Mouse (Mus musculus): Measurements from ENCODE around the gene Sh3bgrl3. TPM values are rescaled to one million over a fixed set of nuclear protein-coding genes. Genes with fewer than 3 reads are reported as not detected.
A peak's percentile ranks its signal among the peaks of the same experiment; 100 is the strongest.

The Sh3bgrl3 gene
- polyA plus RNA-seq, 1 experiment: 375 TPM

- H3K36me3 ChIP-seq (ENCODE audit: control insufficient read depth, insufficient read depth): no peaks in the 10 kb centered on the region
- no peak overlapping the region for H3K4me3 ChIP-seq (ENCODE audit: insufficient read depth, poor library complexity, severe bottlenecking)
- H3K27me3 ChIP-seq (ENCODE audit: control insufficient read depth, insufficient read depth, insufficient read length): peaks cover 6% of the 10 kb centered on the region
- no peaks in the 10 kb centered on the region for H3K79me3 ChIP-seq (ENCODE audit: low read depth)
- H3ac ChIP-seq (ENCODE audit: control insufficient read depth, insufficient read length, low read depth): no peak overlapping the region
- no peaks in the 10 kb centered on the region for H3K79me2 ChIP-seq (ENCODE audit: control insufficient read depth, insufficient read depth)
- TF ChIP-seq CEBPB (IDR thresholded peaks at IDR 0.05; ENCODE audit: low read depth): no peak
- no peak for TF ChIP-seq USF1 (IDR thresholded peaks at IDR 0.05; ENCODE audit: low read depth)
- no peak for TF ChIP-seq MYOG (IDR thresholded peaks at IDR 0.05; ENCODE audit: control insufficient read depth, extremely low read depth, insufficient read length)
- TF ChIP-seq CTCF (IDR thresholded peaks at IDR 0.05; ENCODE audit: control insufficient read depth, insufficient read depth, insufficient read length): no peak
- no peak for TF ChIP-seq FOSL1 (IDR thresholded peaks at IDR 0.05; ENCODE audit: insufficient read depth, low read length, poor library complexity, severe bottlenecking)
- TF ChIP-seq MAX (IDR thresholded peaks at IDR 0.05): no peak
- TF ChIP-seq MYOD1 (IDR thresholded peaks at IDR 0.05; ENCODE audit: control insufficient read depth, insufficient read length, low read depth): no peak
Observed at GRCm38 (mm10) chr4:134082460-134082859, 46.1 kb downstream of the Sh3bgrl3 start.

- no peak overlapping the region for H3ac ChIP-seq (ENCODE audit: control insufficient read depth, insufficient read length, low read depth)
- H3K36me3 ChIP-seq (ENCODE audit: control insufficient read depth, insufficient read depth): no peaks in the 10 kb centered on the region
- no peak overlapping the region for H3K4me3 ChIP-seq (ENCODE audit: insufficient read depth, poor library complexity, severe bottlenecking)
- no peaks in the 10 kb centered on the region for H3K79me3 ChIP-seq (ENCODE audit: low read depth)
- no peaks in the 10 kb centered on the region for H3K79me2 ChIP-seq (ENCODE audit: control insufficient read depth, insufficient read depth)
- TF ChIP-seq USF1 (IDR thresholded peaks at IDR 0.05; ENCODE audit: low read depth) (no peak), CEBPB (IDR thresholded peaks at IDR 0.05; ENCODE audit: low read depth) (no peak), CTCF (IDR thresholded peaks at IDR 0.05; ENCODE audit: control insufficient read depth, insufficient read depth, insufficient read length) (no peak), FOSL1 (IDR thresholded peaks at IDR 0.05; ENCODE audit: insufficient read depth, low read length, poor library complexity, severe bottlenecking) (no peak), MYOG (IDR thresholded peaks at IDR 0.05; ENCODE audit: control insufficient read depth, extremely low read depth, insufficient read length) (no peak), MYOD1 (IDR thresholded peaks at IDR 0.05; ENCODE audit: control insufficient read depth, insufficient read length, low read depth) (no peak), MAX (IDR thresholded peaks at IDR 0.05) (no peak)
- peaks cover 12% of the 10 kb centered on the region for H3K27me3 ChIP-seq (ENCODE audit: control insufficient read depth, insufficient read depth, insufficient read length)
Observed at GRCm38 (mm10) chr4:134081730-134082386, 46.7 kb downstream of the Sh3bgrl3 start.

GRCm38 (mm10) chr4:134080674-134081073 is 47.9 kb downstream of the Sh3bgrl3 start:
- H3K79me2 ChIP-seq (ENCODE audit: control insufficient read depth, insufficient read depth): no peaks in the 10 kb centered on the region
- H3ac ChIP-seq (ENCODE audit: control insufficient read depth, insufficient read length, low read depth): no peak overlapping the region
- H3K4me3 ChIP-seq (ENCODE audit: insufficient read depth, poor library complexity, severe bottlenecking): no peak overlapping the region
- TF ChIP-seq CTCF (IDR thresholded peaks at IDR 0.05; ENCODE audit: control insufficient read depth, insufficient read depth, insufficient read length) (no peak), CEBPB (IDR thresholded peaks at IDR 0.05; ENCODE audit: low read depth) (no peak), MYOD1 (IDR thresholded peaks at IDR 0.05; ENCODE audit: control insufficient read depth, insufficient read length, low read depth) (no peak), FOSL1 (IDR thresholded peaks at IDR 0.05; ENCODE audit: insufficient read depth, low read length, poor library complexity, severe bottlenecking) (no peak), MAX (IDR thresholded peaks at IDR 0.05) (no peak), USF1 (IDR thresholded peaks at IDR 0.05; ENCODE audit: low read depth) (no peak), MYOG (IDR thresholded peaks at IDR 0.05; ENCODE audit: control insufficient read depth, extremely low read depth, insufficient read length) (no peak)
- H3K27me3 ChIP-seq (ENCODE audit: control insufficient read depth, insufficient read depth, insufficient read length): peaks cover 20% of the 10 kb centered on the region
- no peaks in the 10 kb centered on the region for H3K36me3 ChIP-seq (ENCODE audit: control insufficient read depth, insufficient read depth)
- no peaks in the 10 kb centered on the region for H3K79me3 ChIP-seq (ENCODE audit: low read depth)

- no peaks in the 10 kb centered on the region for H3K36me3 ChIP-seq (ENCODE audit: control insufficient read depth, insufficient read depth)
- no peaks in the 10 kb centered on the region for H3K79me2 ChIP-seq (ENCODE audit: control insufficient read depth, insufficient read depth)
- TF ChIP-seq MAX (IDR thresholded peaks at IDR 0.05): no peak
- TF ChIP-seq CTCF (IDR thresholded peaks at IDR 0.05; ENCODE audit: control insufficient read depth, insufficient read depth, insufficient read length): peak; percentile 8
- H3K4me3 ChIP-seq (ENCODE audit: insufficient read depth, poor library complexity, severe bottlenecking): no peak overlapping the region
- H3K79me3 ChIP-seq (ENCODE audit: low read depth): no peaks in the 10 kb centered on the region
- H3K27me3 ChIP-seq (ENCODE audit: control insufficient read depth, insufficient read depth, insufficient read length): peaks cover 37% of the 10 kb centered on the region
- H3ac ChIP-seq (ENCODE audit: control insufficient read depth, insufficient read length, low read depth): no peak overlapping the region
Observed at GRCm38 (mm10) chr4:134078694-134079093, 49.9 kb downstream of the Sh3bgrl3 start.

Other genes with a start within 250 kb of the Sh3bgrl3 start
- gene Rps6ka1, start 241.0 kb downstream of the Sh3bgrl3 start, polyA plus RNA-seq (2012; fragmentation: generic; extraction: Trizol): 2.4 TPM
- gene Hmgn2, start 160.1 kb downstream of the Sh3bgrl3 start, polyA plus RNA-seq (2012; fragmentation: generic; extraction: Trizol): 176 TPM
- gene Dhdds, start 127.9 kb downstream of the Sh3bgrl3 start, polyA plus RNA-seq (2012; fragmentation: generic; extraction: Trizol): 27.7 TPM
- gene Lin28a, start 109.9 kb downstream of the Sh3bgrl3 start, polyA plus RNA-seq (2012; fragmentation: generic; extraction: Trizol): not detected
- gene Zfp683, start 75.0 kb downstream of the Sh3bgrl3 start, polyA plus RNA-seq (2012; fragmentation: generic; extraction: Trizol): not detected
- not detected for gene Crybg2, start 68.0 kb downstream of the Sh3bgrl3 start, polyA plus RNA-seq (2012; fragmentation: generic; extraction: Trizol)
- not detected for gene Cd52, start 33.7 kb downstream of the Sh3bgrl3 start, polyA plus RNA-seq (2012; fragmentation: generic; extraction: Trizol)
- 0.80 TPM for gene Ubxn11, start 26.2 kb downstream of the Sh3bgrl3 start, polyA plus RNA-seq (2012; fragmentation: generic; extraction: Trizol)
- gene Cep85, start 58.3 kb upstream of the Sh3bgrl3 start, polyA plus RNA-seq (2012; fragmentation: generic; extraction: Trizol): 11.2 TPM
- gene Gm7534, start 74.2 kb upstream of the Sh3bgrl3 start, polyA plus RNA-seq (2012; fragmentation: generic; extraction: Trizol): not detected
- not detected for gene Catsper4, start 98.6 kb upstream of the Sh3bgrl3 start, polyA plus RNA-seq (2012; fragmentation: generic; extraction: Trizol)
- gene Cnksr1, start 109.6 kb upstream of the Sh3bgrl3 start, polyA plus RNA-seq (2012; fragmentation: generic; extraction: Trizol): 0.02 TPM
- gene E130218I03Rik, start 114.9 kb upstream of the Sh3bgrl3 start, polyA plus RNA-seq (2012; fragmentation: generic; extraction: Trizol): 0.36 TPM
- gene Zfp593, start 116.8 kb upstream of the Sh3bgrl3 start, polyA plus RNA-seq (2012; fragmentation: generic; extraction: Trizol): 20.4 TPM
- not detected for gene Gm30191, start 118.1 kb upstream of the Sh3bgrl3 start, polyA plus RNA-seq (2012; fragmentation: generic; extraction: Trizol)
- gene Grrp1, start 125.3 kb upstream of the Sh3bgrl3 start, polyA plus RNA-seq (2012; fragmentation: generic; extraction: Trizol): not detected
- gene Pdik1l, start 159.1 kb upstream of the Sh3bgrl3 start, polyA plus RNA-seq (2012; fragmentation: generic; extraction: Trizol): 2.7 TPM
- 0.19 TPM for gene Trim63, start 186.3 kb upstream of the Sh3bgrl3 start, polyA plus RNA-seq (2012; fragmentation: generic; extraction: Trizol)
- gene Slc30a2, start 214.4 kb upstream of the Sh3bgrl3 start, polyA plus RNA-seq (2012; fragmentation: generic; extraction: Trizol): not detected

Measured in C2C12 (cell line).